In genomic region chr13:51778351-51778982, GRCm38 (mm10) we compare ENCODE assay signal across 9 mouse cellular contexts. TPM values are rescaled to one million over a fixed set of nuclear protein-coding genes. Genes with fewer than 3 reads are reported as not detected.
DNase-seq lines count a peak whose midpoint lies in the region; ATAC-seq lines count a peak whose summit lies in the region.
"Had no signal": no experiment of that assay in that cellular context is flagged by ENCODE, and none has a peak within 500 bp of the region (broad histone marks: within the 10 kb centered on the region; RNA-seq: fewer than 3 reads in every experiment).

No protein-coding gene starts in this region.

- H3K36me3 ChIP-seq in hindbrain, embryonic 15.5 days, result no peaks in the 10 kb centered on the region
- H3K36me3 ChIP-seq in hindbrain, embryonic 11.5 days (ENCODE audit: control insufficient read depth, insufficient read depth, low read length), result no peaks in the 10 kb centered on the region
- H3K36me3 ChIP-seq in midbrain, embryonic 15.5 days (replicated peaks), result no peaks in the 10 kb centered on the region
- H3K36me3 ChIP-seq in midbrain, embryonic 13.5 days, result no peaks in the 10 kb centered on the region

- ATAC-seq in frontal cortex, adult (ENCODE audit: low TSS enrichment), result peak; percentile 58
- 0 out of 2 replicates have a peak, but pooled peaks have one; percentile 12 for ATAC-seq in hindbrain, embryonic 15.5 days (ENCODE audit: low FRiP score, low read depth)
- no peak for ATAC-seq in hindbrain, embryonic 11.5 days (ENCODE audit: low FRiP score)
- 0 out of 2 replicates have a peak, but pooled peaks have one; percentile 11 for ATAC-seq in midbrain, embryonic 15.5 days (replicated peaks)
- ATAC-seq in midbrain, embryonic 13.5 days, result no peak

- H3K4me1 ChIP-seq in hindbrain, embryonic 15.5 days (replicated peaks), result peaks cover 26% of the 10 kb centered on the region
- no peaks in the 10 kb centered on the region for H3K4me1 ChIP-seq in hindbrain, embryonic 11.5 days (replicated peaks; ENCODE audit: control insufficient read depth, insufficient read depth, low read length)
- H3K4me1 ChIP-seq in midbrain, embryonic 15.5 days, result peaks cover 19% of the 10 kb centered on the region
- H3K4me1 ChIP-seq in midbrain, embryonic 13.5 days (replicated peaks), result peaks cover 17% of the 10 kb centered on the region

- no peak for DNase-seq in frontal cortex, postnatal 10 days (ENCODE audit: low spot score in 2 of 2)
- DNase-seq in hindbrain, embryonic 11.5 days (ENCODE audit: low spot score), result no peak
- DNase-seq in left cerebral cortex, postnatal 36 days (ENCODE audit: low spot score in 2 of 2), result peak; percentile 66 to 78
- DNase-seq in cerebellum, adult 11 months, result no peak

- 92% methylated on average over 11 of the region's 11 CpGs for WGBS in hindbrain, embryonic 15.5 days
- 92% methylated on average over 11 of the region's 11 CpGs for WGBS in hindbrain, embryonic 11.5 days
- 96% methylated on average over 11 of the region's 11 CpGs for WGBS in midbrain, embryonic 15.5 days
- 91% methylated on average over 11 of the region's 11 CpGs for WGBS in midbrain, embryonic 13.5 days

- H3K9ac ChIP-seq in hindbrain, embryonic 15.5 days, result no peak overlapping the region
- H3K9ac ChIP-seq in hindbrain, embryonic 11.5 days (ENCODE audit: low read depth, low read length), result no peak overlapping the region
- H3K9ac ChIP-seq in midbrain, embryonic 15.5 days, result no peak overlapping the region
- H3K9ac ChIP-seq in midbrain, embryonic 13.5 days (replicated peaks), result no peak overlapping the region

- no peaks in the 10 kb centered on the region for H3K27me3 ChIP-seq in hindbrain, embryonic 15.5 days
- no peaks in the 10 kb centered on the region for H3K27me3 ChIP-seq in hindbrain, embryonic 11.5 days (ENCODE audit: control insufficient read depth, insufficient read depth, low read length)
- H3K27me3 ChIP-seq in midbrain, embryonic 15.5 days (replicated peaks), result no peaks in the 10 kb centered on the region
- H3K27me3 ChIP-seq in midbrain, embryonic 13.5 days, result no peaks in the 10 kb centered on the region

- H3K9me3 ChIP-seq in hindbrain, embryonic 15.5 days, result no peaks in the 10 kb centered on the region
- no peaks in the 10 kb centered on the region for H3K9me3 ChIP-seq in hindbrain, embryonic 11.5 days (ENCODE audit: control insufficient read depth, low read length)
- no peaks in the 10 kb centered on the region for H3K9me3 ChIP-seq in midbrain, embryonic 15.5 days
- H3K9me3 ChIP-seq in midbrain, embryonic 13.5 days, result no peaks in the 10 kb centered on the region

- intact Hi-C loops in left cerebral cortex, postnatal 36 days (cut with DNase I), result no loop called here

- H3K4me3 ChIP-seq in hindbrain, embryonic 15.5 days, result no peak overlapping the region
- no peak overlapping the region for H3K4me3 ChIP-seq in hindbrain, embryonic 11.5 days (ENCODE audit: low read depth, low read length)
- no peak overlapping the region for H3K4me3 ChIP-seq in midbrain, embryonic 15.5 days
- no peak overlapping the region for H3K4me3 ChIP-seq in midbrain, embryonic 13.5 days (replicated peaks)

- H3K27ac ChIP-seq in hindbrain, embryonic 15.5 days (replicated peaks), result 0 out of 2 replicates have a peak overlapping the region, but pooled peaks have one; percentile 5
- no peak overlapping the region for H3K27ac ChIP-seq in hindbrain, embryonic 11.5 days (ENCODE audit: low read depth, low read length)
- H3K27ac ChIP-seq in midbrain, embryonic 15.5 days, result no peak overlapping the region
- H3K27ac ChIP-seq in midbrain, embryonic 13.5 days, result no peak overlapping the region

- H3K4me2 ChIP-seq in hindbrain, embryonic 15.5 days, result no peak overlapping the region
- no peak overlapping the region for H3K4me2 ChIP-seq in hindbrain, embryonic 11.5 days (replicated peaks; ENCODE audit: low read depth, low read length)
- no peak overlapping the region for H3K4me2 ChIP-seq in midbrain, embryonic 15.5 days
- no peak overlapping the region for H3K4me2 ChIP-seq in midbrain, embryonic 13.5 days (replicated peaks)
- H3K4me2 ChIP-seq: liver, embryonic 11.5 days had no signal

RNA-seq across cellular contexts. Expression of gene Sema4d, which starts 15.1 kb away (rescaled TPM):
- 14.3 and 14.8 TPM in 2 replicates for polyA plus RNA-seq in hindbrain, embryonic 15.5 days (2015; fragmentation: Nextera tagmentation; extraction: Ambion mirVana)
- 3.9 and 5.2 TPM in 2 replicates for polyA plus RNA-seq in hindbrain, embryonic 11.5 days (2014; fragmentation: Nextera tagmentation; extraction: Ambion mirVana)
- 13.4 and 15.1 TPM in 2 replicates for polyA plus RNA-seq in midbrain, embryonic 15.5 days (2015; fragmentation: Nextera tagmentation; extraction: Ambion mirVana)
- 7.1 and 7.8 TPM in 2 replicates for polyA plus RNA-seq in midbrain, embryonic 13.5 days (2015; fragmentation: Nextera tagmentation; extraction: Ambion mirVana)
- 10 to 100 TPM; 91.0 to 94.2 TPM for total RNA-seq in left cerebral cortex, postnatal 36 days (2021)

Comparison
In these comparisons a context has a peak if more than half of its experiments do, and no peak if none do; other contexts are left out.
1. ATAC-seq: peak in frontal cortex, adult (single experiment), hindbrain, embryonic 15.5 days (single experiment) and midbrain, embryonic 15.5 days (single experiment); none in hindbrain, embryonic 11.5 days (single experiment) and midbrain, embryonic 13.5 days (single experiment).
2. DNase-seq: peak in left cerebral cortex, postnatal 36 days (2 of 2); none in frontal cortex, postnatal 10 days (0 of 2), hindbrain, embryonic 11.5 days (single experiment) and cerebellum, adult 11 months (single experiment).